Mouse (Mus musculus): ENCODE measurements around the gene Wdr53. TPM values are rescaled to one million over a fixed set of nuclear protein-coding genes. Genes with fewer than 3 reads are reported as not detected.

The Wdr53 gene
- 15.3 and 16.1 TPM in 2 replicates for polyA plus RNA-seq (2015; fragmentation: Nextera tagmentation; extraction: Ambion mirVana)

DNA sequence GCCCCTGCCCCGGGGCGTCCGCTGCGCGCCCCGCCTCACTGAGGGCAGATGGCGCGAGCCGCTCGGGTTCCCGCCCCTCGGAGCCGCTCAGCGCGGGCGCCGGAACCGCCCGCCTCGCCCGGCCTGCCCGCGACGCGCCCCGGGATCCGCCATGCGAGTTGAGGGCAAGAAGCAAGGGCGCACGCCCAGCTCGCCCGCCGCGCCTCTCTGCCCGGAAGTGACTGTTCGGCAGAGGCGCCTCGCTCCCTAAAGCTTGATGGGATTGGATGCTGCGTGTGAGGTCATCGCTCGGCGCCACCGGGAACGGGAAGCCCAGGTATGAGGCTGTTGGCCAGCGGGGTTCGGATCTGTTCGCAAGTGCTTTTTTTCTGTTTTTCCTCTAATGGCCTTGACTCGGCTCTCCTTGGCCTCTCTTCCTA, at the start of gene Wdr53, which contains the start of gene Fbxo45:
Gene Wdr53, plus strand, starts transcription at position 276 of the 419 bp plus-strand sequence.
Gene Fbxo45, minus strand, starts transcription at position 207 of the 419 bp plus-strand sequence.
- Histone ChIP-seq H3K27ac (ENCODE audit: low read length) (peak within 1 kb of the TSS; percentile 89), H3K4me1 (ENCODE audit: insufficient read depth, low read depth, low read length) (no peaks in the 10 kb centered on the region; the same call in 1 of the 2 replicates), H3K9me3 (ENCODE audit: low read length) (no peaks in the 10 kb centered on the region), H3K27me3 (replicated peaks; ENCODE audit: insufficient read depth, low read length) (no peaks in the 10 kb centered on the region), H3K36me3 (ENCODE audit: insufficient read depth, low read length) (peaks cover 2% of the 10 kb centered on the region; the same call in 1 of the 2 replicates), H3K4me2 (replicated peaks; ENCODE audit: low read depth, low read length) (peak within 1 kb of the TSS; percentile 74), H3K9ac (replicated peaks; ENCODE audit: low read depth) (peak within 1 kb of the TSS; percentile 82), H3K4me3 (ENCODE audit: low read depth, low read length) (peak within 1 kb of the TSS; percentile 87)
- WGBS = under 1% methylated on average over 37 of the region's 48 CpGs
- ATAC-seq (peak; percentile 98), DNase-seq (ENCODE audit: low spot score) (peak; percentile 98)
- no peak for TF ChIP-seq EP300 (IDR thresholded peaks at IDR 0.05)
- TF ChIP-seq CTCF (IDR thresholded peaks at IDR 0.05) = 0 out of 2 replicates have a peak, but pooled peaks have one; percentile 1

DNA sequence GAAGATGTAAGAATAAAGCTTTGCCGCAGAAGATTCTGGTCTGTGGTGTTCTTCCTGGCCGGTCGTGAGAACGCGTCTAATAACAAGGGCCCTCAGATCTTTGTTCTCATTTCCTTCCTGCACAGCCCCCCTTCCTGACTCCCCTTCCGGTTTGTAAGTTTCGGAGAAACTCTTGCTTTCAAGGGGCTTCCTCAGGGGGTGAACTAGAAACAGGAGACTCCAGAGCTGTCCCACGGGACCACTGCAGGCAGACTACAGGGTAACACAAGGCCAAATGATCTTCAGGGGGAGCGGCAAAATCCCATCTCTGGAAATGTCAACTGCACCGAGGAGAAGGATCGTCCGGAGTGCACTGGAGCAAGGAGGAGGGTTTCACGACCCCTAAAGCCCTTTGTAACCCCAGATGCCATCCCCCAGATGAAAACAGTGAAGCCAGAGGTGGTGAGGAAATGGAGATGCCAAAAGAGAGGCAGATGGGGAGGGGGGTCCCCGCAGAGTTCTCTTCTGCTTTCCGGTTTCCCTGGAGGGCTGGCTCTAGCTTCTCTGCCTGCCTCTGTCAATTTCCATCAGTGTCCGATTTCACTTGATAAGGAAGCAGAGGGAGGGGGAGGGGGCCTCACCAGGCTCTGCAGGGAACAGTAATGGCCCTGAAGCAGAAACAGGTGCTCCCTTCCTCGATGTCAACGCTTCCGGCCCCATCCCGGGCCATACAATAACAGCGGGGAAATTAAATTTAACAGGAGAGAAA, 46.6 kb upstream of the Wdr53 start:
- DNase-seq (ENCODE audit: low spot score) (peak; percentile 44), ATAC-seq (peak; percentile 82)
- peak overlapping the region; percentile 34 for H3K4me3 ChIP-seq (ENCODE audit: low read depth, low read length)
- H3K4me2 ChIP-seq (replicated peaks; ENCODE audit: low read depth, low read length) = peak overlapping the region; percentile 33
- WGBS = 33% methylated on average over 21 of the region's 21 CpGs
- no peaks in the 10 kb centered on the region for H3K36me3 ChIP-seq (ENCODE audit: insufficient read depth, low read length)
- H3K4me1 ChIP-seq (ENCODE audit: insufficient read depth, low read depth, low read length) = no peaks in the 10 kb centered on the region
- H3K27ac ChIP-seq (ENCODE audit: low read length) = peak overlapping the region; percentile 90
- no peak for TF ChIP-seq EP300 (IDR thresholded peaks at IDR 0.05)
- H3K9me3 ChIP-seq (ENCODE audit: low read length) = no peaks in the 10 kb centered on the region
- peak overlapping the region; percentile 45; the same call in 1 of the 2 replicates for H3K9ac ChIP-seq (replicated peaks; ENCODE audit: low read depth)
- no peaks in the 10 kb centered on the region for H3K27me3 ChIP-seq (replicated peaks; ENCODE audit: insufficient read depth, low read length)

DNA sequence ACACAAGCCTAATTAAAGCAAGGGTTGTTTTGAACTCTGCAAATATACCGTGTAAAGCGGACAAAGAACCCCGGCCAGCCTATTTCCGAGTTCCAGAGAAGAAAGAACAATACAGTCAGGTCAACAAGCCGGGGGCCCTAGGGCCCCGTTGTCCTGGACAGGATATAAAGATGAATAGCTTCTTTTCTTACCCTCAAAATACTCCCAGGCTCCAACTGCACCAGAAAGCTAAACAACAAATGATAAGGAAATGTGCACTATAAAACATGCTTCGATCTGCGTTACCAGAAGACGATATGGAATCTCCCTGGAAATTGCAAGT, 46.1 kb upstream of the Wdr53 start:
- Histone ChIP-seq H3K27ac (ENCODE audit: low read length) (peak overlapping the region; percentile 90), H3K9ac (replicated peaks; ENCODE audit: low read depth) (no peak overlapping the region), H3K4me3 (ENCODE audit: low read depth, low read length) (0 out of 2 replicates have a peak overlapping the region, but pooled peaks have one; percentile 34), H3K4me2 (replicated peaks; ENCODE audit: low read depth, low read length) (peak overlapping the region; percentile 33), H3K9me3 (ENCODE audit: low read length) (no peaks in the 10 kb centered on the region), H3K27me3 (replicated peaks; ENCODE audit: insufficient read depth, low read length) (no peaks in the 10 kb centered on the region), H3K4me1 (ENCODE audit: insufficient read depth, low read depth, low read length) (no peaks in the 10 kb centered on the region), H3K36me3 (ENCODE audit: insufficient read depth, low read length) (no peaks in the 10 kb centered on the region)
- TF ChIP-seq CTCF (IDR thresholded peaks at IDR 0.05) = no peak
- 0 out of 2 replicates have a peak, but pooled peaks have one; percentile 28 for TF ChIP-seq EP300 (IDR thresholded peaks at IDR 0.05)
- peak; percentile 44 for DNase-seq (ENCODE audit: low spot score)
- ATAC-seq = peak; percentile 79
- 47% methylated on average over 9 of the region's 9 CpGs for WGBS

DNA sequence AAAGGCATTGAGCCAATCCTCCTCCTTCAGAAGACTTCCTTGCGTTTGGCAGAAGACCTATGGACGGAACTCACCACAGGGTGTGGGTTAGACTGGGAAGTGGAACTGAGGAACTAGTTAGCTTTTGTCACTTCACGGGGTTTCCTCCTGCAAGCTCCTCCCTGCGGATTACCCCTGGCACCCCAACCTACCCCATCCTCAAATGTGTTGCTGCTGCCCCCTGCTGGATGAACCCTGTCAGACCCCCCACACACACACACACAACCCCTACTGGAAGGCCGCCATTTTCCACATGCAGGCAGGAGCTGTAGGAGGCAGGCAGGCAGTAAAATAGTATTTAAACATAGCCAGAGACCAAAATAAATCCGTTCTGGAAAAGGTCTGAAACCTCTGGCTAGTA, 44.3 kb upstream of the Wdr53 start:
- 68% methylated on average over 6 of the region's 6 CpGs for WGBS
- H3K4me3 ChIP-seq (ENCODE audit: low read depth, low read length) = no peak overlapping the region
- no peaks in the 10 kb centered on the region for H3K9me3 ChIP-seq (ENCODE audit: low read length)
- peak; percentile 42 for DNase-seq (ENCODE audit: low spot score)
- H3K4me1 ChIP-seq (ENCODE audit: insufficient read depth, low read depth, low read length) = no peaks in the 10 kb centered on the region
- no peak overlapping the region for H3K9ac ChIP-seq (replicated peaks; ENCODE audit: low read depth)
- ATAC-seq = peak; percentile 27
- TF ChIP-seq EP300 (IDR thresholded peaks at IDR 0.05) (no peak), CTCF (IDR thresholded peaks at IDR 0.05) (peak; percentile 67)
- no peaks in the 10 kb centered on the region for H3K36me3 ChIP-seq (ENCODE audit: insufficient read depth, low read length)
- no peak overlapping the region for H3K27ac ChIP-seq (ENCODE audit: low read length)
- no peak overlapping the region for H3K4me2 ChIP-seq (replicated peaks; ENCODE audit: low read depth, low read length)
- H3K27me3 ChIP-seq (replicated peaks; ENCODE audit: insufficient read depth, low read length) = no peaks in the 10 kb centered on the region

DNA sequence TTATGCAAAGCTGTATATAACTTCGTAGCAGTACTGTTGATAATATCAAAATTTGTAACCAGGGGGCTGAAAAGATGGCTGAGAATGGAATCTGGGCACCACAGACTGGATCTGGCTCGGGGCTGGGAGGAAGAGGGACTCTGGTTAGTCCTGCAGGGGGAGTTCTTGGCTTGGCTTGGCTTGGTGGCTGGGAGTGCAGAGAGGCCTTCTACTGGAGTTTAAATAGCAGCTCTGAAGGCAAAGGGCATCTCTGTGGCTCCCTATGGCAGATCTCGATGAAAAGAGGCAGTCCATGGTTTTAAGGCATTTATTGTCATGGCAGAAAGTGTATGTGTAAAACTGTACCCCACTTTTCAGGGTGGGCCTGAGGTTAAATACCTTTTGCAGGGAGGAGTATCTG, 42.1 kb upstream of the Wdr53 start:
- no peaks in the 10 kb centered on the region for H3K27me3 ChIP-seq (replicated peaks; ENCODE audit: insufficient read depth, low read length)
- peak; percentile 66 for TF ChIP-seq CTCF (IDR thresholded peaks at IDR 0.05)
- no peak for TF ChIP-seq EP300 (IDR thresholded peaks at IDR 0.05)
- ATAC-seq (no peak), DNase-seq (ENCODE audit: low spot score) (peak; percentile 53)
- no peaks in the 10 kb centered on the region for H3K36me3 ChIP-seq (ENCODE audit: insufficient read depth, low read length)
- H3K4me1 ChIP-seq (ENCODE audit: insufficient read depth, low read depth, low read length) = no peaks in the 10 kb centered on the region
- no peak overlapping the region for H3K9ac ChIP-seq (replicated peaks; ENCODE audit: low read depth)
- no peak overlapping the region for H3K4me2 ChIP-seq (replicated peaks; ENCODE audit: low read depth, low read length)
- H3K9me3 ChIP-seq (ENCODE audit: low read length) = no peaks in the 10 kb centered on the region
- H3K27ac ChIP-seq (ENCODE audit: low read length) = no peak overlapping the region
- H3K4me3 ChIP-seq (ENCODE audit: low read depth, low read length) = no peak overlapping the region
- 44% methylated on average over 3 of the region's 3 CpGs for WGBS

DNA sequence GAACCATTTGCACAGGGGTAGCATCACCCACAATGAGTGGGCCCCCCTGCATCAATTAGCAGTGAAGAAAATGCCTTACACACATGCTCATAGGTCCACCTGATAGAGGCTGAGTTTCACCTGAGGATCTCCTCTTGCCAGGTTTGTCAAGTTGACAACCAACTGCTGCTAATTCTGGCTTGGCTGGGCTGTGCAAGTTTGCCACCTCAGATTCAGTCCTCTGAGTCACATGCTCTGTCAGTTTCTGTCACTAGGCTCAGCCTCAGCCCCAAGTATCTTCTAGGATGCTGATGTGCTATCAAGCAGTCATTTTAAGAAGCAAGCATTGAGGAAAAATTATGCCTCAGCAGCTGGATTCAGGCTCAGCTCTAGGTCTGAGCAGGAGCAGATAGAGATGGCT, 32.9 kb upstream of the Wdr53 start:
- TF ChIP-seq CTCF (IDR thresholded peaks at IDR 0.05) (no peak), EP300 (IDR thresholded peaks at IDR 0.05) (no peak)
- H3K4me3 ChIP-seq (ENCODE audit: low read depth, low read length) = no peak overlapping the region
- DNase-seq (ENCODE audit: low spot score) = no peak
- no peak overlapping the region for H3K27ac ChIP-seq (ENCODE audit: low read length)
- H3K4me1 ChIP-seq (ENCODE audit: insufficient read depth, low read depth, low read length) = no peaks in the 10 kb centered on the region
- H3K36me3 ChIP-seq (ENCODE audit: insufficient read depth, low read length) = no peaks in the 10 kb centered on the region
- no peaks in the 10 kb centered on the region for H3K9me3 ChIP-seq (ENCODE audit: low read length)
- H3K9ac ChIP-seq (replicated peaks; ENCODE audit: low read depth) = no peak overlapping the region
- no peak overlapping the region for H3K4me2 ChIP-seq (replicated peaks; ENCODE audit: low read depth, low read length)
- ATAC-seq = no peak
- H3K27me3 ChIP-seq (replicated peaks; ENCODE audit: insufficient read depth, low read length) = no peaks in the 10 kb centered on the region

All from lung, postnatal 0 days (tissue).